Mouse (Mus musculus) testis, adult 2 months (tissue): Measurements from ENCODE around the gene Ttc28. TPM values are rescaled to one million over a fixed set of nuclear protein-coding genes. Genes with fewer than 3 reads are reported as not detected.

Experiments
- H3K27ac ChIP-seq: fragments of 200-500 bp; 2 replicates; pipeline ENCODE4 v1.5.1; 2012; ENCODE audit warnings: low read depth, low read length; ENCODE audit not compliant: control insufficient read depth, insufficient read depth
- H3K27me3 ChIP-seq: fragments of 200-500 bp; 2 replicates; pipeline ENCODE4 v1.6.1; 2012; ENCODE audit warnings: mild to moderate bottlenecking, low read length, moderate library complexity; ENCODE audit not compliant: control insufficient read depth, insufficient read depth
- H3K36me3 ChIP-seq: fragments of 200-500 bp; 2 replicates; pipeline ENCODE4 v1.6.1; 2012; ENCODE audit warnings: mild to moderate bottlenecking, low read length; ENCODE audit not compliant: control insufficient read depth, insufficient read depth
- H3K4me1 ChIP-seq: fragments of 200-500 bp; 2 replicates; pipeline ENCODE4 v1.6.1; 2012; ENCODE audit warnings: low read length; ENCODE audit not compliant: control insufficient read depth, insufficient read depth
- H3K4me3 ChIP-seq: fragments of 200-500 bp; 2 replicates; pipeline ENCODE4 v1.5.1; 2012; ENCODE audit warnings: low read depth, mild to moderate bottlenecking, low read length, moderate library complexity, mixed read lengths; ENCODE audit not compliant: control insufficient read depth
- CTCF ChIP-seq: fragments of 200-500 bp; IDR thresholded peaks from 2 replicates; pipeline ENCODE4 v1.5.1; 2012; ENCODE audit warnings: low read depth, mild to moderate bottlenecking, inconsistent platforms, low read length, moderate library complexity; ENCODE audit not compliant: control insufficient read depth, insufficient read depth, insufficient replicate concordance
- POLR2A ChIP-seq: fragments of 200-500 bp; IDR thresholded peaks from 2 replicates; pipeline ENCODE4 v1.6.1; 2012; ENCODE audit warnings: low read depth, mild to moderate bottlenecking, inconsistent platforms, low read length, moderate library complexity; ENCODE audit not compliant: control insufficient read depth
- polyA plus RNA-seq: library from polyadenylated mRNA; depleted of rRNA; stranded (reverse); fragments of >200 nt; gene quantifications from 2 replicates; pipeline ENCODE4 v1.2.3, GENCODE M21; 2012

The Ttc28 gene
- polyA plus RNA-seq, 1 experiment = 4.6 TPM

- no peak overlapping the region for H3K4me3 ChIP-seq
- no peak for TF ChIP-seq CTCF
- H3K27me3 ChIP-seq = no peaks in the 10 kb centered on the region
- no peaks in the 10 kb centered on the region for H3K36me3 ChIP-seq
- peaks cover 6% of the 10 kb centered on the region for H3K4me1 ChIP-seq
- H3K27ac ChIP-seq = no peak overlapping the region
Measured at GRCm38 (mm10) chr5:111162857-111163256, 283.3 kb downstream of the Ttc28 start.

- Histone ChIP-seq H3K27ac (no peak overlapping the region), H3K4me1 (peaks cover 6% of the 10 kb centered on the region), H3K36me3 (no peaks in the 10 kb centered on the region), H3K27me3 (no peaks in the 10 kb centered on the region), H3K4me3 (no peak overlapping the region)
- TF ChIP-seq POLR2A (no peak), CTCF (no peak)
Measured at GRCm38 (mm10) chr5:111163377-111163776, 283.8 kb downstream of the Ttc28 start.

- H3K36me3 ChIP-seq = no peaks in the 10 kb centered on the region
- TF ChIP-seq CTCF (no peak), POLR2A (no peak)
- H3K27me3 ChIP-seq = no peaks in the 10 kb centered on the region
- H3K27ac ChIP-seq = no peak overlapping the region
- peaks cover 6% of the 10 kb centered on the region for H3K4me1 ChIP-seq
- no peak overlapping the region for H3K4me3 ChIP-seq
Measured at GRCm38 (mm10) chr5:111164348-111164920, 284.8 kb downstream of the Ttc28 start.

- H3K27ac ChIP-seq = no peak overlapping the region
- H3K4me3 ChIP-seq = no peak overlapping the region
- no peaks in the 10 kb centered on the region for H3K4me1 ChIP-seq
- H3K36me3 ChIP-seq = no peaks in the 10 kb centered on the region
- no peaks in the 10 kb centered on the region for H3K27me3 ChIP-seq
- TF ChIP-seq CTCF = no peak
- no peak for TF ChIP-seq POLR2A
Measured at GRCm38 (mm10) chr5:111170383-111170782, 290.8 kb downstream of the Ttc28 start.

GRCm38 (mm10) chr5:111175410-111175809 is 295.8 kb downstream of the Ttc28 start:
- Histone ChIP-seq H3K27ac (no peak overlapping the region), H3K4me3 (no peak overlapping the region), H3K4me1 (no peaks in the 10 kb centered on the region), H3K27me3 (no peaks in the 10 kb centered on the region), H3K36me3 (no peaks in the 10 kb centered on the region)
- TF ChIP-seq CTCF (no peak), POLR2A (no peak)

- no peaks in the 10 kb centered on the region for H3K36me3 ChIP-seq
- no peaks in the 10 kb centered on the region for H3K4me1 ChIP-seq
- no peak overlapping the region for H3K27ac ChIP-seq
- no peaks in the 10 kb centered on the region for H3K27me3 ChIP-seq
- no peak for TF ChIP-seq POLR2A
- TF ChIP-seq CTCF = no peak
- no peak overlapping the region for H3K4me3 ChIP-seq
Measured at GRCm38 (mm10) chr5:111175842-111176241, 296.2 kb downstream of the Ttc28 start.

GRCm38 (mm10) chr5:111176441-111176840 is 296.8 kb downstream of the Ttc28 start:
- Histone ChIP-seq H3K4me1 (no peaks in the 10 kb centered on the region), H3K27me3 (no peaks in the 10 kb centered on the region), H3K36me3 (no peaks in the 10 kb centered on the region), H3K27ac (no peak overlapping the region), H3K4me3 (peak overlapping the region; percentile 62)
- TF ChIP-seq CTCF (no peak), POLR2A (no peak)
